Mouse (Mus musculus): ENCODE measurements at regions not wholly inside any gene's neighbourhood (a gene's known extent, or its start where the extent isn't known, plus 50 kb on each side); places are given as distances from the start of the nearest gene placed in this dataset.

- no peaks in the 10 kb centered on the region for H3K36me3 ChIP-seq (replicated peaks; ENCODE audit: control insufficient read depth, insufficient read depth)
These were observed 312.6 kb downstream of the Slc4a3 start for GRCm38 (mm10) chr1:75858551-75859255.

GRCm38 (mm10) chr1:75862757-75863156 lies 316.7 kb downstream of the Slc4a3 start:
- WGBS, result 55% methylated on average over 4 of the region's 4 CpGs
- Histone ChIP-seq H3K9ac (no peak overlapping the region), H3K9me3 (ENCODE audit: control insufficient read depth, low read length) (no peaks in the 10 kb centered on the region), H3K36me3 (replicated peaks; ENCODE audit: control insufficient read depth, insufficient read depth) (no peaks in the 10 kb centered on the region), H3K27ac (no peak overlapping the region), H3K4me1 (replicated peaks; ENCODE audit: control insufficient read depth, insufficient read depth, low read length) (no peaks in the 10 kb centered on the region), H3K4me3 (replicated peaks; ENCODE audit: low read length) (no peak overlapping the region), H3K27me3 (ENCODE audit: control insufficient read depth, insufficient read depth, low read length) (no peaks in the 10 kb centered on the region), H3K4me2 (replicated peaks) (no peak overlapping the region)
- DNase-seq (ENCODE audit: low spot score), result no peak
- ATAC-seq (ENCODE audit: low FRiP score), result no peak

More at GRCm38 (mm10) chr1:75858551-75859255, 312.6 kb downstream of the Slc4a3 start:
- Histone ChIP-seq H3K4me3 (replicated peaks; ENCODE audit: low read length) (no peak overlapping the region), H3K27ac (no peak overlapping the region), H3K4me1 (replicated peaks; ENCODE audit: control insufficient read depth, insufficient read depth, low read length) (no peaks in the 10 kb centered on the region), H3K9me3 (ENCODE audit: control insufficient read depth, low read length) (no peaks in the 10 kb centered on the region), H3K4me2 (replicated peaks) (no peak overlapping the region), H3K27me3 (ENCODE audit: control insufficient read depth, insufficient read depth, low read length) (no peaks in the 10 kb centered on the region), H3K9ac (no peak overlapping the region)
- 80% methylated on average over 7 of the region's 7 CpGs for WGBS
- ATAC-seq (ENCODE audit: low FRiP score), result no peak
- DNase-seq (ENCODE audit: low spot score), result no peak

- Histone ChIP-seq H3K9me3 (ENCODE audit: control insufficient read depth, low read length) (no peaks in the 10 kb centered on the region), H3K36me3 (replicated peaks; ENCODE audit: control insufficient read depth, insufficient read depth) (no peaks in the 10 kb centered on the region), H3K27ac (no peak overlapping the region), H3K4me1 (replicated peaks; ENCODE audit: control insufficient read depth, insufficient read depth, low read length) (no peaks in the 10 kb centered on the region), H3K4me2 (replicated peaks) (no peak overlapping the region), H3K9ac (no peak overlapping the region), H3K4me3 (replicated peaks; ENCODE audit: low read length) (no peak overlapping the region), H3K27me3 (ENCODE audit: control insufficient read depth, insufficient read depth, low read length) (no peaks in the 10 kb centered on the region)
- DNase-seq (ENCODE audit: low spot score), result no peak
- ATAC-seq (ENCODE audit: low FRiP score), result no peak
- 74% methylated on average over 6 of the region's 6 CpGs for WGBS
These were observed 320.5 kb downstream of the Slc4a3 start for GRCm38 (mm10) chr1:75866556-75866955.

GRCm38 (mm10) chr1:75869414-75869813 lies 323.3 kb downstream of the Slc4a3 start:
- H3K36me3 ChIP-seq (replicated peaks; ENCODE audit: control insufficient read depth, insufficient read depth), result no peaks in the 10 kb centered on the region
- WGBS, result 84% methylated on average over 2 of the region's 2 CpGs

DNA sequence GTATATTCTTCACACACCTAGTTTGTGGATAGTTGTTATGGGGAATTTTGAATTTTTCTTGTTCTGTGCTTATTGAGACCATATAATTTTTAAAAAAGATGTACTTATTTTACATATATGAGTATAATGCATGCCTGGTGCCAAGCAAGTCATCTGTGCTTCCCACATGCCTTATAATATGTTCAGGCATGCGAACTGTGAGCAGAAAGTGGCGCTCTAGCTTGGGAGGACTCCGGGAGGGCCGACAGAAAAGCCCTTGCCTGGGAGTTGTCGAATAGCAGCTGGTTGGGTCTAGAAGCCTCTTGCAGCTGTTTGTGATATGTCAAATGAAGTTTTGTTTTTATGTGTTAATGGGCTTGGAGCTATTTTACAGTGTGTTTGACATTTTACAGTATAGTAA lies 323.8 kb downstream of the Slc4a3 start:
- H3K4me3 ChIP-seq (replicated peaks; ENCODE audit: low read length), result no peak overlapping the region
- no peak overlapping the region for H3K4me2 ChIP-seq (replicated peaks)

More at GRCm38 (mm10) chr1:75869414-75869813, 323.3 kb downstream of the Slc4a3 start:
- Histone ChIP-seq H3K4me3 (replicated peaks; ENCODE audit: low read length) (no peak overlapping the region), H3K27me3 (ENCODE audit: control insufficient read depth, insufficient read depth, low read length) (no peaks in the 10 kb centered on the region), H3K27ac (no peak overlapping the region), H3K9ac (no peak overlapping the region), H3K4me2 (replicated peaks) (no peak overlapping the region), H3K9me3 (ENCODE audit: control insufficient read depth, low read length) (no peaks in the 10 kb centered on the region), H3K4me1 (replicated peaks; ENCODE audit: control insufficient read depth, insufficient read depth, low read length) (no peaks in the 10 kb centered on the region)
- no peak for DNase-seq (ENCODE audit: low spot score)
- ATAC-seq (ENCODE audit: low FRiP score), result no peak

GRCm38 (mm10) chr1:75873911-75874310 lies 327.8 kb downstream of the Slc4a3 start:
- no peaks in the 10 kb centered on the region for H3K4me1 ChIP-seq (replicated peaks; ENCODE audit: control insufficient read depth, insufficient read depth, low read length)
- no peak overlapping the region for H3K4me2 ChIP-seq (replicated peaks)
- H3K4me3 ChIP-seq (replicated peaks; ENCODE audit: low read length), result no peak overlapping the region
- no peaks in the 10 kb centered on the region for H3K9me3 ChIP-seq (ENCODE audit: control insufficient read depth, low read length)
- H3K27ac ChIP-seq, result no peak overlapping the region
- WGBS, result 87% methylated on average over 6 of the region's 6 CpGs
- ATAC-seq (ENCODE audit: low FRiP score) (no peak), DNase-seq (ENCODE audit: low spot score) (no peak)
- H3K27me3 ChIP-seq (ENCODE audit: control insufficient read depth, insufficient read depth, low read length), result no peaks in the 10 kb centered on the region
- no peak overlapping the region for H3K9ac ChIP-seq
- no peaks in the 10 kb centered on the region for H3K36me3 ChIP-seq (replicated peaks; ENCODE audit: control insufficient read depth, insufficient read depth)

More for the DNA sequence above, 323.8 kb downstream of the Slc4a3 start:
- Histone ChIP-seq H3K27ac (no peak overlapping the region), H3K27me3 (ENCODE audit: control insufficient read depth, insufficient read depth, low read length) (no peaks in the 10 kb centered on the region), H3K4me1 (replicated peaks; ENCODE audit: control insufficient read depth, insufficient read depth, low read length) (no peaks in the 10 kb centered on the region), H3K9me3 (ENCODE audit: control insufficient read depth, low read length) (no peaks in the 10 kb centered on the region), H3K9ac (no peak overlapping the region), H3K36me3 (replicated peaks; ENCODE audit: control insufficient read depth, insufficient read depth) (no peaks in the 10 kb centered on the region)
- 78% methylated on average over 5 of the region's 5 CpGs for WGBS
- ATAC-seq (ENCODE audit: low FRiP score) (no peak), DNase-seq (ENCODE audit: low spot score) (no peak)

DNA sequence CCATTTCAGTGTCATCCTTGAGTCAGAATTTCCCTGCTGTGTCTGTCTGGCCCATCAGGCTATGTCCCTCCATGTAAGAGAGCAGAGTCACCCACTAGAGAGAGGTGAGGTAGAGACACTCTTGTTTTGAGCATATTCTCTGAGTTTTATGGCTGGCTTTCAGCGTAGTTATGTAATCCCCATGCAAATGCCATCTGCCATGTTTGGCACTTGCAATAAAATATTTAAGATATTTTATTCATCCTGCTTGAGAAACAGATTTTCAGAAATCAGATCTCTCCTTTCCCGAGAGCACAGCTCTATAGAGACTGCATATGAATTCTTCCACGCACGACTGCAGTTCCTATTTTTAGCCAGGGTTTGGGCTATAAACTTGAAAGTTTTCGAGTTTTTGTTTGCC lies 331.1 kb downstream of the Slc4a3 start:
- WGBS, result 80% methylated on average over 5 of the region's 5 CpGs
- Histone ChIP-seq H3K4me3 (replicated peaks; ENCODE audit: low read length) (no peak overlapping the region), H3K36me3 (replicated peaks; ENCODE audit: control insufficient read depth, insufficient read depth) (no peaks in the 10 kb centered on the region), H3K27me3 (ENCODE audit: control insufficient read depth, insufficient read depth, low read length) (no peaks in the 10 kb centered on the region), H3K9ac (no peak overlapping the region), H3K4me1 (replicated peaks; ENCODE audit: control insufficient read depth, insufficient read depth, low read length) (no peaks in the 10 kb centered on the region), H3K9me3 (ENCODE audit: control insufficient read depth, low read length) (no peaks in the 10 kb centered on the region), H3K4me2 (replicated peaks) (no peak overlapping the region), H3K27ac (no peak overlapping the region)
- no peak for DNase-seq (ENCODE audit: low spot score)
- ATAC-seq (ENCODE audit: low FRiP score), result no peak

DNA sequence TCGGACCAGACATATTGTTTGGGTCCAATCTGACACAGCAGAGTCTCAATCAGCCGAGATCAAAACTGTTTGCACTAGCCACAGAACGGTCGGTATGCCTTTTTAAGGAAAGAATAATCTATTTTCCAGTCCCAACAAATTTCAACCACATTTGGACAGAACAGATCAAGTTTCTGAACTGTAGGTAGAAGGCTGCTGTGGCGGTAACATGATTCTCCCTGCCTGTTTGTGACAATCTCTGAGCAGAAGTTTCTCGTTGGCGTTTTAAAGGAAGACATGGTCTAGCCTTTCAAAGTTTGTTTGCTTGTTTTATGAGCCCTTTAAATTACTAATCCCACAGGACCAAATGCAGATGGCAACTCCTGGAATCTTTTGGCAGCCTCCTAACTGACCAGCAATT lies 339.6 kb downstream of the Slc4a3 start:
- DNase-seq (ENCODE audit: low spot score) (no peak), ATAC-seq (ENCODE audit: low FRiP score) (no peak)
- no peaks in the 10 kb centered on the region for H3K9me3 ChIP-seq (ENCODE audit: control insufficient read depth, low read length)
- H3K27me3 ChIP-seq (ENCODE audit: control insufficient read depth, insufficient read depth, low read length), result no peaks in the 10 kb centered on the region
- no peaks in the 10 kb centered on the region for H3K36me3 ChIP-seq (replicated peaks; ENCODE audit: control insufficient read depth, insufficient read depth)
- H3K27ac ChIP-seq, result no peak overlapping the region
- no peak overlapping the region for H3K4me2 ChIP-seq (replicated peaks)
- 82% methylated on average over 7 of the region's 7 CpGs for WGBS
- H3K4me1 ChIP-seq (replicated peaks; ENCODE audit: control insufficient read depth, insufficient read depth, low read length), result peaks cover 18% of the 10 kb centered on the region
- H3K9ac ChIP-seq, result no peak overlapping the region
- H3K4me3 ChIP-seq (replicated peaks; ENCODE audit: low read length), result no peak overlapping the region

GRCm38 (mm10) chr1:75888499-75889208 lies 342.6 kb downstream of the Slc4a3 start:
- WGBS, result 11% methylated on average over 9 of the region's 9 CpGs
- H3K27me3 ChIP-seq (ENCODE audit: control insufficient read depth, insufficient read depth, low read length), result no peaks in the 10 kb centered on the region
- no peak overlapping the region for H3K4me2 ChIP-seq (replicated peaks)
- H3K4me3 ChIP-seq (replicated peaks; ENCODE audit: low read length), result no peak overlapping the region
- DNase-seq (ENCODE audit: low spot score), result no peak
- H3K9ac ChIP-seq, result no peak overlapping the region
- H3K4me1 ChIP-seq (replicated peaks; ENCODE audit: control insufficient read depth, insufficient read depth, low read length), result peaks cover 18% of the 10 kb centered on the region
- no peak overlapping the region for H3K27ac ChIP-seq
- H3K36me3 ChIP-seq (replicated peaks; ENCODE audit: control insufficient read depth, insufficient read depth), result no peaks in the 10 kb centered on the region
- no peak for ATAC-seq (ENCODE audit: low FRiP score)
- H3K9me3 ChIP-seq (ENCODE audit: control insufficient read depth, low read length), result peaks cover 2% of the 10 kb centered on the region; the same call in 1 of the 2 replicates
